Mouse (Mus musculus): ENCODE data around the gene Gm5148. TPM values are rescaled to one million over a fixed set of nuclear protein-coding genes. Genes with fewer than 3 reads are reported as not detected.

Gm5148 gene
- polyA plus RNA-seq, 1 experiment from 2014 or later = 6.2 TPM

Other genes with a start within 250 kb of the Gm5148 start
- 12.6 TPM in 2 replicates for gene Spry1, start 84.5 kb downstream of the Gm5148 start, polyA plus RNA-seq (2015; fragmentation: Nextera tagmentation; extraction: Ambion mirVana)

Measured in embryonic facial prominence, embryonic 13.5 days (tissue).